Mouse (Mus musculus): ENCODE measurements around the gene Ndufs2.

Gene Ndufs2

DNA sequence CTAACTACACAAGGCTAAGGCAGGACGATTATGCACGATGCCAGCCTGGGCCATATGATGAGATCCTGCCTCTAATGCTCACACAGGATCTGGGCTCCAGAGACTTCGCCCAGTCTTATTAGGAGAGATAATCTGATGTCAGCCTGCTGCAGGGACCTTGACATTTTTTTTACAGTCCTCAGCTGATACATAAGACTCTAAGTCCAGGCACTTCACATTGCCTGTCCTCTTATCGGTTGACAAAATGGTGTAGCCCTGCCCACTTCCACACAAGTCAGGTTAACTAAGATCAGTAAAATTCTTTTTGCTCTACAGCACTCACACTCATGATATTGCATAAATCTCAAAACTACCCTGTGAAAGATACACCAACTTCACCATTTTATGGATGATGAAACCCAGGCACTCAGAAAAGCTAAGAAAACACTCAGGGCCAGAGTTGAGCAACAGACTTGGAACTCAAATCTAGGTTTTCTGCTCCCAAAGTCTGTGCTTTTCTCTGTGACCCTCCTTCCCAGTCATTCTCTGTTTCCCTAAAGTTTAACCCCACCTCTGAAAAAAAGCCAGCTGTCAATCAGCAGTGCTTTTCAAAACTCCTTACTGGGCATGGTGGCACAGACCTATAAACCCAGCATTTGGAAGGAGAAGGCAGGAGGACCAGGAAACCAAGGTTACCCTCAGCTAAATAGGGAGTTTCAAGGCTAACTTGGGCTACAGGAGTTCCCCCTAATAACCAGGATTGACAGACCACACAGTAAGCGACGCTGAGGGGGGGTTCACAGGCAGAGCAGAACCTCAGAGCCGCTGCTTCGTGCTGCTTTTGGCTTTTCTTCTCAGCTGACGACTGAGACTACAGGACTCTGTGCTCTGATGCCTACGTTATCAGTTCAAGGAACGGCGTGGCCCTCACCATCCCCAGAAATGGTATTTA, 18.1 kb downstream of the Ndufs2 start:
- Histone ChIP-seq H3K36me3 (ENCODE audit: insufficient read depth, low read length) (peaks cover 39% of the 10 kb centered on the region), H3K4me3 (replicated peaks; ENCODE audit: low read length) (no peak overlapping the region), H3K27me3 (ENCODE audit: insufficient read depth, low read length) (no peaks in the 10 kb centered on the region), H3K9me3 (ENCODE audit: low read length) (no peaks in the 10 kb centered on the region), H3K4me1 (replicated peaks; ENCODE audit: low read depth, low read length) (peaks cover 49% of the 10 kb centered on the region)
- TF ChIP-seq NANOG (IDR thresholded peaks at IDR 0.05; ENCODE audit: borderline replicate concordance, low read length) (no peak), POU5F1 (IDR thresholded peaks at IDR 0.05; ENCODE audit: borderline replicate concordance, low read length) (no peak), CTCF (conservative IDR thresholded peaks at IDR 0.05; ENCODE audit: low read length) (no peak)

DNA sequence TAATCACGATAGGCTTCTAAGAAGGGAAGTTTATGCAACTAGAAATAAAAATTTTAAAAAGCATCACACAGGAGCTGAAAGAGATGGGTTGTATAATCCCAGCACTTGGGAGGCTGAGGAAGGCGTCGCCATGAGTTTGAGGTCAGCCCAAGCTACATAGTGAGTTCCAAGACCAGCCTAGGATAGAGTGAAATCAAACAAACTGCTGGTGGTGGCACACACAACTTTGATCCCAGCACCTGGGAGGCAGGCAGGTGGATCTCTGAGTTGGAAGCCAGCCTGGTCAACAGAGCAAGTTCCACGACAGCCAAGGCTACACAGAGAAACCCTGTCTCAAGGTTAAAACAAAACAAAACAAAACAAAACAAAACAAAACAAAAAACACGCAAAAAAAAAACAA, 18.8 kb downstream of the Ndufs2 start:
- Histone ChIP-seq H3K4me3 (replicated peaks; ENCODE audit: low read length) (no peak overlapping the region), H3K9me3 (ENCODE audit: low read length) (no peaks in the 10 kb centered on the region), H3K4me1 (replicated peaks; ENCODE audit: low read depth, low read length) (peaks cover 51% of the 10 kb centered on the region), H3K36me3 (ENCODE audit: insufficient read depth, low read length) (peaks cover 32% of the 10 kb centered on the region), H3K27me3 (ENCODE audit: insufficient read depth, low read length) (no peaks in the 10 kb centered on the region)
- TF ChIP-seq NANOG (IDR thresholded peaks at IDR 0.05; ENCODE audit: borderline replicate concordance, low read length) (no peak), POU5F1 (IDR thresholded peaks at IDR 0.05; ENCODE audit: borderline replicate concordance, low read length) (no peak), CTCF (conservative IDR thresholded peaks at IDR 0.05; ENCODE audit: low read length) (no peak)

DNA sequence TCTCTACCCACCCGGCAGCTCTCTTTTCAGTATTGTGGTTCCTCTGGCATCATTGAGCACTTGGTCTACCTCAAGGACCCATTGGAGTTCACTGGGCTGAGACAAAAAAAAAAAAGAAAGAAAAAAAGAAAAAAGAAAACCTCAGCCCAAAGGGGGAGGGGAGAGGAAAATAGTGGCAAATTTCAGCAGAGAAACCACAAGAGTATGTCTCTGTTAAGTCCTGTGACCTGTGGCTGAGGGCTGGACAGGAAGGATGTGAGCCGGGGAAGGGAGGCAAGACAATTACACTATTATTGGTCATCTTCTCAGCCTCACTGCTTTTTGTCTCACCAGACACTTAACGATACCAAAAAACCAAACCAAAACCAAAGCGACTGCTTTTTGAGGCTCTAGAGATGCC, 19.3 kb downstream of the Ndufs2 start:
- H3K4me3 ChIP-seq (replicated peaks; ENCODE audit: low read length), result no peak overlapping the region
- no peaks in the 10 kb centered on the region for H3K27me3 ChIP-seq (ENCODE audit: insufficient read depth, low read length)
- no peak for TF ChIP-seq POU5F1 (IDR thresholded peaks at IDR 0.05; ENCODE audit: borderline replicate concordance, low read length)
- H3K36me3 ChIP-seq (ENCODE audit: insufficient read depth, low read length), result peaks cover 27% of the 10 kb centered on the region
- peaks cover 48% of the 10 kb centered on the region for H3K4me1 ChIP-seq (replicated peaks; ENCODE audit: low read depth, low read length)
- no peaks in the 10 kb centered on the region for H3K9me3 ChIP-seq (ENCODE audit: low read length)

DNA sequence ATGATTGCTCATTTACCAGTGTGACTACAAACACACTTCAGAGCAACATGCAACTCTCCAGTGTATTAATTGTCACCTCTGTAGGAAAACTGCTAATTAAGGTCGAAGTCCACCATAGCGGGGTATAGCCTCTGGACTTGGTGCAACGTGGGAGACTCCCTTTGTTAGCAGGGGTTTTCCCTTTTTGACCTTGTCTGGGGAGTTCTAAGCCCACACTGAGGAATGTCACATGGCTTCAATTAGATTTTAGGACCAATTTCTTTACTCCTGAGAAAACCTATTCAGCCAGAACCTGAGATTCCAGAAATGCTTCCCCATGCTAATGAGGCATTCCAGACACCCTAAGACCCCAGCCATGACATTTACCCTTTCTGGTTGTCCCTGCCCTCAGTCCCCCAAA, 21.0 kb downstream of the Ndufs2 start:
- H3K4me1 ChIP-seq (replicated peaks; ENCODE audit: low read depth, low read length), result peaks cover 53% of the 10 kb centered on the region
- TF ChIP-seq POU5F1 (IDR thresholded peaks at IDR 0.05; ENCODE audit: borderline replicate concordance, low read length), result no peak
- no peak for TF ChIP-seq NANOG (IDR thresholded peaks at IDR 0.05; ENCODE audit: borderline replicate concordance, low read length)
- no peak for TF ChIP-seq CTCF (conservative IDR thresholded peaks at IDR 0.05; ENCODE audit: low read length)
- H3K4me3 ChIP-seq (replicated peaks; ENCODE audit: low read length), result no peak overlapping the region
- peaks cover 12% of the 10 kb centered on the region for H3K36me3 ChIP-seq (ENCODE audit: insufficient read depth, low read length)
- H3K9me3 ChIP-seq (ENCODE audit: low read length), result no peaks in the 10 kb centered on the region
- no peaks in the 10 kb centered on the region for H3K27me3 ChIP-seq (ENCODE audit: insufficient read depth, low read length)

DNA sequence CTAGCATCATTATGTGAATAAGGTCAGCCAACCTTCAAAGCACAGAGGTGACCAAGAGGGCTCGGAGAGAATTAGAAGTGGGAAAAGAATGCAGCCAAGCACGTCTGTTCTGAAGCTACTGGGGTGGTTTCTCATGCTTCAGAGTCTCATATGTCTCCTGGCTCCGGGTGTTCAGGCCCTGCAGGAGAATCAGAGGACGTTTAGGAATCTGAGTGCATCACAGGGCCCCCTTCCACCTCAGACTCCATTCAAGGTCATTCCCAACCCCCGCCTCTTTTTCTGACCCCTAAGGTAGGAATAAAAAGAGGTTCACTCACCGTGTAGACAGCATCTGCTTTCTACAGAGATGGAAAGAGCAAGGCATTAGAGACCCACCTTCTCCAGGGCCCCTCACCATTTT, 21.4 kb downstream of the Ndufs2 start:
- TF ChIP-seq CTCF (conservative IDR thresholded peaks at IDR 0.05; ENCODE audit: low read length), result no peak
- no peak for TF ChIP-seq NANOG (IDR thresholded peaks at IDR 0.05; ENCODE audit: borderline replicate concordance, low read length)
- TF ChIP-seq POU5F1 (IDR thresholded peaks at IDR 0.05; ENCODE audit: borderline replicate concordance, low read length), result no peak
- H3K27me3 ChIP-seq (ENCODE audit: insufficient read depth, low read length), result no peaks in the 10 kb centered on the region

DNA sequence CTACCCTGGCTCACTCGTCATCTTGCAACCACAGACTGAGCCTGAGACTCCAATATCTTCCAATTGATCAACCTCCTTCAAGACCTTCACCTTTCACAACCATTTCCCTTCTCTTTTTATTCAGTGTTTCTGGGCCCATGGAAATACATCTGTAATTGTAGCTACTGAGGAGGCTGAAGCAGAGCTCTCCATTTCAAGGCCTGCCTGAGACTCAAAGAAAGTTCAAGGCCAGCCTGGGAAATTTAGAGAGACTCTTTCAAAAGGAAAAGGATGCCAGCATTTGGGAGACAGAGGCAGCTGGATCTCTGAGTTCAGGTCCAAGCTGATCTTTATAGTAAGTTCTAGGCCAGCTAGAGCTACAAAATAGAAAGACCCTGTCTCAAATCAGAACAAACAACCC, 23.3 kb downstream of the Ndufs2 start:
- peaks cover 45% of the 10 kb centered on the region for H3K4me1 ChIP-seq (replicated peaks; ENCODE audit: low read depth, low read length)
- no peak overlapping the region for H3K4me3 ChIP-seq (replicated peaks; ENCODE audit: low read length)
- H3K36me3 ChIP-seq (ENCODE audit: insufficient read depth, low read length), result no peaks in the 10 kb centered on the region
- H3K9me3 ChIP-seq (ENCODE audit: low read length), result no peaks in the 10 kb centered on the region
- H3K27me3 ChIP-seq (ENCODE audit: insufficient read depth, low read length), result no peaks in the 10 kb centered on the region
- TF ChIP-seq NANOG (IDR thresholded peaks at IDR 0.05; ENCODE audit: borderline replicate concordance, low read length) (no peak), CTCF (conservative IDR thresholded peaks at IDR 0.05; ENCODE audit: low read length) (no peak), POU5F1 (IDR thresholded peaks at IDR 0.05; ENCODE audit: borderline replicate concordance, low read length) (no peak)

More for the DNA sequence above, 21.4 kb downstream of the Ndufs2 start:
- Histone ChIP-seq H3K9me3 (ENCODE audit: low read length) (no peaks in the 10 kb centered on the region), H3K36me3 (ENCODE audit: insufficient read depth, low read length) (peaks cover 7% of the 10 kb centered on the region), H3K4me3 (replicated peaks; ENCODE audit: low read length) (no peak overlapping the region), H3K4me1 (replicated peaks; ENCODE audit: low read depth, low read length) (peaks cover 52% of the 10 kb centered on the region)

DNA sequence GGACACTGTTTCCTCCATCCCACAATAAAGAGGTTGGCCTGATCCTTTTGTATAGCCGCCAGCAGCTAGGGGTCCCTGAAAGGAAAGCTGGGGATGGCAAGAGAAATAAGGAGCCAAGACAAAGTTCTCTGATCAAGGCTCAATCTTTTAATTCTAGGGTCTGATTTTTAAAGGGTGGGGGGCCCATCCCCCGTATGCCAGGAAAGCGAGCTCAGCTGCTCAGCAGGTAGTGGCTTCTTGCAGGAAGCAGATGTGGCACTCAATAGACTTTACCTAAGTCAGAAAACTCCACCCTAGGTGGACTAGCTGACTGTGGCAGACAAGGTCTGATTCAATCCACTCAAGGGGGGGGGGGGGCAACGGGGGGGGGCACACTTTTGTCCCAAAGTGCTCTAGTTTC, 24.4 kb downstream of the Ndufs2 start:
- Histone ChIP-seq H3K36me3 (ENCODE audit: insufficient read depth, low read length) (no peaks in the 10 kb centered on the region), H3K9me3 (ENCODE audit: low read length) (no peaks in the 10 kb centered on the region), H3K4me3 (replicated peaks; ENCODE audit: low read length) (no peak overlapping the region), H3K27me3 (ENCODE audit: insufficient read depth, low read length) (no peaks in the 10 kb centered on the region), H3K4me1 (replicated peaks; ENCODE audit: low read depth, low read length) (peaks cover 49% of the 10 kb centered on the region)
- TF ChIP-seq NANOG (IDR thresholded peaks at IDR 0.05; ENCODE audit: borderline replicate concordance, low read length) (no peak), POU5F1 (IDR thresholded peaks at IDR 0.05; ENCODE audit: borderline replicate concordance, low read length) (no peak), CTCF (conservative IDR thresholded peaks at IDR 0.05; ENCODE audit: low read length) (no peak)

DNA sequence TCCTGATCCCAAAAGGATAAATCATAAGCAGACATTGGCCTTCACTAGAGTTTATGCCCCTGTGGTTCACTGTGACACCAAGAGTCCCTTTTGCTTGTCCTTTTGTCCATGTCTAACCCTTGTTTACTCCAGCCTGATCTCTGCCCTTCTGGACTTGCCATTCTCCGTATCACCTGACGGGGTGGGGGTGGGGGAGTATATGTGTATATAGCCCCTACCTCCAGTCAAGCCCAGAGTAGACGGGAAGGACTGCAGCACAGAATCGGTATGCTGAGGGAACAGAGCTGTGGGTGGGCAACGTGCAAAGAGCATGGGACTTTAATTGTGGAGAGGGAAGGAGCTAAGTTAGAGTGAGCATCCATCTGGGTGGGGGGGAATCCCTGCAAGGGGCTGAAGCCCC, 26.3 kb downstream of the Ndufs2 start, which contains the start of gene Apoa2:
Gene Apoa2 (plus strand): TSS at position 198 of the 400 bp plus-strand sequence.
- no peaks in the 10 kb centered on the region for H3K9me3 ChIP-seq (ENCODE audit: low read length)
- no peaks in the 10 kb centered on the region for H3K27me3 ChIP-seq (ENCODE audit: insufficient read depth, low read length)
- TF ChIP-seq CTCF (conservative IDR thresholded peaks at IDR 0.05; ENCODE audit: low read length) (no peak), NANOG (IDR thresholded peaks at IDR 0.05; ENCODE audit: borderline replicate concordance, low read length) (no peak), POU5F1 (IDR thresholded peaks at IDR 0.05; ENCODE audit: borderline replicate concordance, low read length) (no peak)
- no peak within 1 kb of the TSS for H3K4me3 ChIP-seq (replicated peaks; ENCODE audit: low read length)
- peaks cover 8% of the 10 kb centered on the region for H3K36me3 ChIP-seq (ENCODE audit: insufficient read depth, low read length)
- H3K4me1 ChIP-seq (replicated peaks; ENCODE audit: low read depth, low read length), result peaks cover 61% of the 10 kb centered on the region
